Mouse (Mus musculus) CH12F3 (cell line): ENCODE measurements around the gene Il11ra1.

ENCODE experiments used
- in situ Hi-C: fragments of 300-500 bp; cut with MboI; formaldehyde crosslinking; loops from 2 replicates; pipeline ENCODE4 v1.14.3; 2020; ENCODE audit warnings: low sequenced_read_pairs

The Il11ra1 gene

GRCm38 (mm10) chr4:41707011-41707535, 7.3 kb downstream of the Il11ra1 start:
- in situ Hi-C loops: no loop called here

DNA sequence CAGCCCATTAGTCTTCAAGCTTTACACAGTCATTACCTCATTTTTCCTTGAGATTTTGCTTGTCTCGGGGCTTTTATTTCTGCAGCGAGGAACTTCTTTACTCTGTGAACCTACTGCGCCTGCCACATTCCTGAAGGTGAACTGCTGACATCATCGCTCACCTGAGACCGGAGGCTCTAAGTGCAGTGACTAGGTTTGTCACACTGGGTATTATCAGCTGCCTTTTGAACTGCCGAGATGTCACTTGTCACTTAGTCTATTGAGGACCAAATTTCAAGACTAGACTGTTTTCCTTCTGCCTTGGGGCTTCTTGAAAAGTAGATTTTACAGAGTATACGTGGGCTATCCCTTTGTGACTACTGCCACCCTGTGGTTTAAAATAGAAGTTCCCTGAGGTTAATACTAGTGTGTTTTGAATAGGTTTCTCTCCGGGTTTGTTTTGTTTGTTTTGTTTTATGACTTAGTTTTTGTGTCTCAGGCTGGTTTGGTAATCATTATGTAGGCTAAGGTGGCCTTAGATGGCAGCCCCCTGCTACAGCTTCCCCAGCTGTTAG, 8.5 kb downstream of the Il11ra1 start:
- in situ Hi-C loops: no loop called here

- in situ Hi-C loops: no loop called here
These were observed 10.4 kb downstream of the Il11ra1 start for GRCm38 (mm10) chr4:41710229-41710628.

DNA sequence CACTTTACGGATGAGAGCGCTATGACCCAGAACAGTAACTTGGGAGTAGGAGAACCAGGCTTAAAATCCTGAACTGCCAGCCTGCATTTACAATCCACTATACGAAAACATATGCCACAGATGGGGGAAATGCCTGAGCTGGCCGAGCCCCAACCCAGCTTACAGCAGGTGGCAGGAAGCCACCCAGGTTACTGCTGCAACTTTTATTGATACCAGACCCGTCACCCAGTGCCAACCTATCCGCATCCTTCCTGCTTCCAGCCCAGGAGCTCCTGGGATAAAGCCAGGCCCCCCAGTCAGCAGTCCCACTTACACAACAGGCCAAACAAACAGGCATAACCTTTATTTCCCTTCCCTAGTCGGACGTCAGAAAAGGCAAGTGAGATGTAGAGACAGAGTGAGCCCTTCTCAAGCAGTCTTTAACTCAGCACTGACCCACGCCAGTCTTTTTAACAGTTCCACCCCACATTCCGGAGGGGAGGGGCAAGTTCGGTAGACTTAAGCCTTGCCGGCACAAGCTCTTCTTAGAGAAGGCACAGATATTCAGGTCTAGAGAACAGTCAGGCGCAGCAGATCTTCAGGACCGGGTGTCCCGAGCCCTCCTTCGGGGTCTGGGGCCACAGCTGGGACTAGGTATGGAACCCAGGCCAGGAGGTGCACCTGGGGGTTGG, 12.1 kb downstream of the Il11ra1 start:
- in situ Hi-C loops: no loop called here

GRCm38 (mm10) chr4:41712421-41713196, 12.8 kb downstream of the Il11ra1 start:
- in situ Hi-C loops: no loop called here

DNA sequence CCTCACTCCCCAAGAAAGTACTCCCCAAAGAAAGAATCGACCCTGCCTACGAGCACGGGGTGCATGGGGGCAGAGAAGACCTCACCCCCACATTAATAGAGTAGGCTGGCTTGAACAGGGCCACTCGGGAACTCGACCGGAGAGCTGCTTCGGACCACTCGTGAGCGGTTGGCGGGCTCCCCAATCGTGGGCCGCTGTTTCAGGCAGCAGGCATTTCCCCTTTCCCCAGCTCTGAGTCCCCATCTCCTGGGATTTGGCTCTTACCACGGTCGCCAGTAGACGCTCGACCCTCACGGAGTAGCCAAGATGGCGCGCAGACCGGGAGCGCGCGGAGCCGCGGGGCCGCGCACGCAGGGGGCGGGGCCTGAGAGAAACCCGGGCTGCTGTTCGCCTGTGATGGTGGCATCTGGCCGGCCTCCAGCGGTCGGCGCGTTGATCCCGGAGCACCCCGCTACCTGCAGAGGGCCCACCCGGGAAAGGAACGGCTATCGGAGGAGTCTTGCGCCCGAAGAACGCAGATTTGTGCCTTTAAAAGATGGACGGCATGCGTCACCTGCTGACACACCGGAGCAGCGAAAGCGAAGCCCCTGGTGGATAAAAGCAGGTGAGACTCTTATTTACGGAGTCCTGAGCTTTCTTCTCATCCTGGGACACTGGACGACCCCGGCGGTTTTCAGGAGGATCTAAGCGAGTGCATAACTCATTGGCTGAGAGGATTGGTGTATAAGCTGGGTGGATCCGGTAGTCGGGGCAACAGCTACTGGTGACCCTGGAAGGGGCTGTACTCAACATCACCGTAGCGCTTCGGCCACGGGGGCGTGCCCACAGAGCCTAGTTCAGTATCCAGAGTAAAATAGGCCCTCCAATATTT, 13.6 kb downstream of the Il11ra1 start, which contains the start of gene Rpp25l:
Gene Rpp25l (minus strand): TSS at position 338 of the 871 bp plus-strand sequence.
- in situ Hi-C loops: no loop called here

GRCm38 (mm10) chr4:41714276-41714675, 14.5 kb downstream of the Il11ra1 start:
- in situ Hi-C loops: no loop called here

GRCm38 (mm10) chr4:41715082-41715481, 15.3 kb downstream of the Il11ra1 start:
- in situ Hi-C loops: no loop called here

DNA sequence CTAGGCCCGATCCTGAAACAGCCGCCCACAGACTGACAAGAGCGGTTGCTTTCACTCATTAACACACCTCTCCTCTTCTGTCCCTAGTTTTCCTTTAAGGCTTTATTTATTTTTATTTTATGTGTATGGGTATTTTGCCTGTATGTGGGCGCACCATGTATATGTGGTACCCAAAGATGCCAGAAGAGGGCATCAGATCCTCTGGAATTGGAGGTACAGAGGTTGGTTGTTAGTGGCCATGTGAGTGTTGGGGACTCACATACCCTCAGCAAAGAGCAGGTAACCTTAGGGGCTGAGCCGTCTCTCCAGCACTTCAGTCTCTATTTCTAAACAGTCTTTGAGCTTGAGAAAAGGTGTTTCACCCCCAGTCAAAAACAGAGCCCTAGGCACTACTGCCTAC, 15.8 kb downstream of the Il11ra1 start:
- in situ Hi-C loops: no loop called here

- in situ Hi-C loops: no loop called here
These were observed 17.0 kb downstream of the Il11ra1 start for GRCm38 (mm10) chr4:41716834-41717233.

DNA sequence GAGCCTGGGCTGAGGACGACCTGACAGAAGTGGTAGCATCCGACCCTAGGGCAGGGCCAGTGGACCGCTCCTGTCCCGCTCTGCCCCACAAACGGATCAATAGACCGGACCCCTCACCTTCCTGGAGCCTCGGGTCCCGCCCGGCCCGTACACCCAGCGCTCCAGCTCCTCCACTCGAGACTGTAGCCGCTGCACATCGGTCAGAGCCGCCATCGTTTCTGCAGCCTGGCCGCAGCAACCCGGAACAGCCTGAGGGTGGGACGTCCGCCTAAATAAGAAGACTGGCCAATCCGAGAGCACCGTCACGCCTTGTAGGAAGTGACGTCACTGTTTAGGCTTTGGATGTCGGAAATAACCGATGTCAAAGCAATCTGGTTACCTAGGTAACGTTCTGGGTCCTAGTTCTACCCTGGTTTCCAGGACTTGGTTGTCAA, 23.1 kb downstream of the Il11ra1 start, which contains the start of gene Dctn3:
Gene Dctn3 (minus strand): TSS at position 253 of the 434 bp plus-strand sequence.
- in situ Hi-C loops: no loop called here

GRCm38 (mm10) chr4:41726826-41727621, 27.2 kb downstream of the Il11ra1 start:
- in situ Hi-C loops: no loop called here

DNA sequence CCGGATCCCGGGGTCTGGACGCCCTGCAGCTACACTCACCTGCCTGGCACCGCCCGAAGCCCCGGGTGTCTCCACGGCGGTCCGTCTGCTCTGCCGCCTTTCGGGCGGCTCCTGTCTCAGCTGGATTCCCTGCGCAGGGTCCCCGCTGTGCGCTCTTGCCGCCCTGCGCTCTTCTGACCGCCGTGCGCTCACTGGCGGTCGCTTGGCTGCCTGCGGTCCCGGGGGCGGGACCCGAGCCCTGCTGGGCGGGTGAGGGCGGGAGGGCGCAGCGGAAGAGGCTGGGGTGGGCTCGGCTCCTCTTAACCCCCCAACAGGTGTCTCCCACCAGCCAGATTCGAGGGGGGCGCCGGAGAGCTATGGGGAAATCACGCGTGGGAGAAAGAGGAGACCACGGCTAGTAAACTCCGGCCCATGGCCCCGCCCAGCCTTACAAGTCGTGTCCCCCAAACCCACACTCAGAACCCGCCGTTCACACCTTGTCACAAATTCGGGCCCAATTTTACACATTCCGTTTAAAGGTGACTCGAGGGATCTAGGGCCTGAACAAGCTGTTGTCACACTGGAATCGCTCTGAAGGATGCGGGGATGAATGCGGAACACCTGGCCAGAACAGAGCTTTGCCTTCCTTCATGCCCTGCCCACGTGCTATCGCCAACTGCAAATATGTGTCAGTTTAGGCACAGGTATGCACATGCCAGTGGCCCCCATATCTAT, 31.4 kb downstream of the Il11ra1 start, which contains the start of gene Arid3c:
Gene Arid3c (minus strand): TSS at position 91 of the 714 bp plus-strand sequence.
- in situ Hi-C loops: no loop called here

- in situ Hi-C loops: no loop called here
These were observed 37.9 kb downstream of the Il11ra1 start for GRCm38 (mm10) chr4:41737602-41738255.

GRCm38 (mm10) chr4:41738256-41738603, 38.4 kb downstream of the Il11ra1 start:
- in situ Hi-C loops: no loop called here

DNA sequence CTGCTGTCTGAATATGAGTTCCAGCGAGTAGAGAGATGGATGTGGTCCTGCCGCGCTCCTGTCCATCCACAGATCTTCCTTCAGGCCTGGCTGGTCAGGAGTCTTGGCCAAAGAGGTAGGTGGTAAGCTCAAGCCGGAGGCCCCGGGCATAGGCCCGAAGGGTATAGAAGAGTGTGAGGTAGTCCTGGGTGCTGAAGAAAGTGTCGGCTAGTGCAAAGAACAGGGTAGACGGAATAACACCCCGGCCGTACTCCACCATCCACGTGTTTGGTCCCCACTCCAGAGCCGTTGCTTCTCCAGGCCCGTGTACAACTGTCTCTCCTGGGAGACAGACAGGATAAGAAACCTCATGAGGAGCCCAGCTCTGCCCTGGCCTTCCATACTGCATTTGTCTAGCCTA, 39.5 kb downstream of the Il11ra1 start:
- in situ Hi-C loops: no loop called here

DNA sequence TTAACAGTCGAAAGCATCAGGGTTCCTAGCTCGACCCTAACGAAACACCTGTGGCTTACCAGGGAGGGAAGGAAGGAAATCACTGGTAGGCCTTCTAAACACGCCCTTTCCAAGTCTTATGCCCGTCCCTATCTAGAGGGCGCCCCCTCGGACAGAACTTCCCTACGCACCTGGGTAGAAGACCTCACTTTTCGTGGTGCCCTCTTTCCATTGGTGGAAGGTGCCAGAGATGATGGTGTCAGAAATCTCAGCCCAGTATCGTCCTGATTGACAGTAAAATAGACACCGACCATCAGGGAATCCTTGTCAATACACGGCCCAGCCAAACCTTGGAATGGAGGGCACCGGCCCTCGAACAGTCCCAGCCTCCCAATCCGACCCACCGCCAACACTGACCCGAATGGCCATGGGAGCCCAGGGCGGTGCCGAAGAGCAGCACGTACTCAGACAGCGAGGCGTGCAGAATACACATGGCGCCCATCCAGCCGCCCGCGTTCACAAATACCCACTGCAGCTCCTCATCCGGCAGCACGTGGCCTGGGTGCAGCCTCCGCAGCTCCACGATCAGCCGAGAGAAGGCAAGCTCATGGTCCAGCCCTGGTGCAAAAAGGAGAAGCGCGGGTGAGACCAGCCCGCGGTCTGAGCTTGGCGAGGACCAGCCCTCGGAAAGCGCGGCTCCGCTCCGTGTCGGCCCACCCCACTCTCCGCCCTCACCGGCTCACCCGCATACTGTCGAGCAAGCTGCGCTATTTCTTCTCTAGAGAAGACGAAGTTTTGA, 40.8 kb downstream of the Il11ra1 start:
- in situ Hi-C loops: no loop called here

GRCm38 (mm10) chr4:41741158-41741560, 41.4 kb downstream of the Il11ra1 start:
- in situ Hi-C loops: no loop called here
